Mouse (Mus musculus) embryonic facial prominence, embryonic 10.5 days (tissue): ENCODE results near the gene Phldb1. TPM values are rescaled to one million over a fixed set of nuclear protein-coding genes. Genes with fewer than 3 reads are reported as not detected.

Experiments
- DNase-seq: peaks from one replicate; pipeline ENCODE4 v3.0.0-alpha.2; 2017; ENCODE audit warnings: low spot score
- H3K27ac ChIP-seq: fragments of 300-500 bp; sonication (generic); replicated peaks from 2 replicates; pipeline ENCODE4 v1.5.1; 2016; ENCODE audit warnings: mild to moderate bottlenecking
- H3K27me3 ChIP-seq: fragments of 300-500 bp; sonication (generic); replicated peaks from 2 replicates; pipeline ENCODE4 v1.6.1; 2016; ENCODE audit warnings: low read depth, mild to moderate bottlenecking; ENCODE audit not compliant: poor library complexity, severe bottlenecking
- H3K36me3 ChIP-seq: fragments of 300-500 bp; sonication (generic); replicated peaks from 2 replicates; pipeline ENCODE4 v1.6.1; 2016; ENCODE audit warnings: mild to moderate bottlenecking, moderate library complexity
- H3K4me1 ChIP-seq: fragments of 300-500 bp; sonication (generic); 2 replicates; pipeline ENCODE4 v1.6.1; 2016
- H3K4me3 ChIP-seq: fragments of 300-500 bp; sonication (generic); 2 replicates; pipeline ENCODE4 v1.5.1; 2016; ENCODE audit warnings: mild to moderate bottlenecking, moderate library complexity
- H3K9me3 ChIP-seq: fragments of 300-500 bp; sonication (generic); 2 replicates; pipeline ENCODE4 v1.6.1; 2016; ENCODE audit warnings: mild to moderate bottlenecking
- WGBS: fragments of 180-500 bp; shearing (Covaris S2); methylation state at CpG from one replicate; pipeline ENCODE4 v1.1.7; 2016; 5-methylcytosine and 5-hydroxymethylcytosine counted together
- polyA plus RNA-seq: library from polyadenylated mRNA; unstranded; fragments of >200 nt; fragmentation: Nextera tagmentation; extraction: Ambion mirVana; gene quantifications from 2 replicates; pipeline ENCODE4 v1.2.1, GENCODE M21; 2016

Gene Phldb1
- polyA plus RNA-seq, 1 experiment from 2014 or later = 48.4 TPM

DNA sequence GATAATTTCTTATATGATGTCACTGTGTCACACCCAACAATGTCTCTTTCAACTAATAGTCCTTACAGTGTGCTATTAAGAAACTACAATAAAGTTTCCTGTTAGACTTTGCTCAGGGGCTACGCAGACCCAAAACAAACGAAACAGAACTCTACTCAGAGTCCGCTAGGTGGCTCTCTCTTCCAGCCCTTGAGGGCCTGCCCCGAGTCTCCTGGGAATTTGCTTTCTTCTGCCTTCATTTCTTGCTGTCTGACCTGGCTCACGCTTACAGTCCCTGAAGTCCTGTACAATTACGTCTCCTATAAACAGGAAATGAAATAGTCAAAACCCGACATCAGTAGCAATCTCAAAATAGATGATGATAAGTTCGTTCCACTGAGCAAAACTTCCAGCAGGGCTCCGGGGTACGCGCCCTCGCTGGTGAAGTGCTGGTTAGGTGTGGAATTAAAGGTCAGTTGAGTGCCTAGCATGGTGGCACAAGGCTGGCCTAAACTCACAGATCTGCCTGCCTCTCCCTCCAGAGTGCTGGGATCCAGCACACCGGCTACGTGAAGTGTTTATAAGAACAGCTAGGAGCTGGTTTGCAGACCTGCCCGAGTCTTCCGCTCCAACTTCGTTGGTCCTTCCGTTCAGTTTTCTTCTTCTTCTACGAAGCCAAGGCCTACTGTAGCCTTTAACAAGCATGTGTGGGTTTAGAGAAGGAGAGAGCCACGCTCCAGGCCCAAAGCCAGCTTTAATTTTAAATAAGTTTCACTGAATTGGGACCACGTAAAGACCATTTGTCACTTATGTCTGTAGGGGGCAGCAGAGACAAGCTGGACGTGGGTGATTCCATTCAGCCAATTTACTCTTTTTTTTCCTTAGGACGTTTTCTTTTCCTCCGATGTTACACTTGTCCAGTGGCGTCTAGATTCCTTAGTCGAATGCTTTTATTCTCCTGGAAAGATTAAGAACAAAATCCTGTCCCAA lies 79.6 kb downstream of the Phldb1 start:
- 28% methylated on average over 26 of the region's 26 CpGs for WGBS
- DNase-seq = peak; percentile 66
- no peaks in the 10 kb centered on the region for H3K36me3 ChIP-seq
- H3K27me3 ChIP-seq = no peaks in the 10 kb centered on the region; the same call in 1 of the 2 replicates
- H3K9me3 ChIP-seq = no peaks in the 10 kb centered on the region
- peak overlapping the region; percentile 37 for H3K4me3 ChIP-seq
- H3K27ac ChIP-seq = no peak overlapping the region
- peaks cover 8% of the 10 kb centered on the region for H3K4me1 ChIP-seq

DNA sequence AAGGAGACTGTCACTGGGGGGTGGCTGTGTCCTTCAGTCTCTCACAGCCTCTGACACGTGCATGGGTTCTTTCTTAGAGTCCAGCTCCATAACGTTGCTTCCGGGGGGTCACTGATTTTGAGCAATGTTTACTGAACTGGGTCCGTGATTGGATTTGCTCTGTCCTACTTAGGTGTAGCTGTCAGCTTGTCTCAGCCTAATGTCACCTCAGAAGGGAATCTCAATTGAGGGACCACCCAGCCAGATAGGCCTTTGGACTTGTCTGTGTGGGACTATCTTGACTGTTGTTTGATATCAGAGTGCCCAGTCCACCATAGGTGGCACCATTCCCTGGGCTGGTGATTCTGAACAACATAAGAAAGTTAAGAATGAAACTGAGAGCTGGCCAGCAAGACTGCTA lies 81.1 kb downstream of the Phldb1 start:
- no peaks in the 10 kb centered on the region; the same call in 1 of the 2 replicates for H3K27me3 ChIP-seq
- DNase-seq = no peak
- H3K27ac ChIP-seq = no peak overlapping the region
- H3K36me3 ChIP-seq = no peaks in the 10 kb centered on the region
- peaks cover 8% of the 10 kb centered on the region for H3K4me1 ChIP-seq
- no peaks in the 10 kb centered on the region for H3K9me3 ChIP-seq
- H3K4me3 ChIP-seq = no peak overlapping the region
- 73% methylated on average over 4 of the region's 4 CpGs for WGBS

DNA sequence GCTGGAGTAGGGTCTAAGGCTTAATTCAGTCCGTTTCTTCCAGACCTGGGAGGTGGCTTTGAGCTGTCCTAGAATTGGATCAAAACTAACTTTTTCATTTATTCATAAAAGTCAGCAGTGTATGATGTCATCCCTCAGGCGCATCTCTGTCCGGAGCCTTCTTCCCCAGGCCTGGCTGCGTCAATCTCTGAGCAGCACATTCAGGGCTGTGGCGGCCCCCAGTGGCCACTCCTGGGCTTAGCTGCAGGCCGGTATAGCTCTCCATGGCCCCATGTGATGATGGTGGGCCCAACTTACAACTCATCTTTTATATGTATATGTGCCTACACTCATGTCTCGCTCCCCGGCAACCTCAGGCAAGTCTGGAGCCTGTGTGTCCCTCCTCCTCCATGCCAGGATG lies 83.0 kb downstream of the Phldb1 start:
- Histone ChIP-seq H3K27me3 (no peaks in the 10 kb centered on the region; the same call in 1 of the 2 replicates), H3K4me1 (peaks cover 8% of the 10 kb centered on the region), H3K36me3 (no peaks in the 10 kb centered on the region), H3K4me3 (no peak overlapping the region), H3K27ac (no peak overlapping the region), H3K9me3 (no peaks in the 10 kb centered on the region)
- peak; percentile 75 for DNase-seq
- WGBS = 7% methylated on average over 8 of the region's 8 CpGs

DNA sequence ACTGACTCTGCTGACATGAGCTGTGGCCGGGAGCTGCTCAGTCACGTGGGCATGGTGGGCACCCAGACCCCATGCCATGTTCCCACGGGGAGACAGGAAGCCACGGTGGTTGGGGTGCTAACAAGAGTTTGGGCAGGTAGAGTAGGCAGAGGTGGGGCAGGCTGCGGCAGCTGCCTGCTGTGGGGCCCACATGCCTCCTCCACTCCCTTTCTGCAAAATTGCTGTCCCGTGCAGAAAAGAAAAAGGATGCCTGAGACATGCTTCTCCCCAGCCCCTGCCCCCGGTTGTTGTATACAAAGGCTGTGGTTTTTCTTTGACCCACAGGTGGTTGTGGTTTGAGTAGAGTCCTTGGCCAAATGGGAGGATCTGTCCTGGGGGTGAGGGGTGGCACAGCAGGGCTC lies 86.1 kb downstream of the Phldb1 start:
- H3K4me1 ChIP-seq = no peaks in the 10 kb centered on the region
- H3K27ac ChIP-seq = no peak overlapping the region
- H3K27me3 ChIP-seq = no peaks in the 10 kb centered on the region; the same call in 1 of the 2 replicates
- no peak overlapping the region for H3K4me3 ChIP-seq
- 85% methylated on average over 7 of the region's 7 CpGs for WGBS
- DNase-seq = no peak
- no peaks in the 10 kb centered on the region for H3K36me3 ChIP-seq
- no peaks in the 10 kb centered on the region for H3K9me3 ChIP-seq

DNA sequence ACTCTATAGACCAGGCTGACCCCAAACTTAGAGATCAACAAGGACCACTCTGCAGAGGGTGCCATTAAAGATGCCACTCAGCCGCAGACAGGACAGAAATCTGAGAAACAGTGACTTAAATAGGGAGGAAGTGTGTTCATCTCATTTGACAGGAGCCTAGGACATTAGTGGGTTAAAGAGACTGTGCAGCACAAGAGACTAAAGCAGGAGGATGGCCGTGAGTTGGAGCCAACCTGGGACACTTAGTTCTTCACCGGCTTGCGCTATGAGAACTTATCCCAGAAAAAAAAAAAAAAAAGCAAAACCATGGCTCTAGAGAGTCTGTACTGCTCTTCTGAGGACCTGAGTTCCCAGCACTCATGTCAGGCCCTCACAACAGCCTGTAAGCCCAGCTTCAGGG lies 87.3 kb downstream of the Phldb1 start:
- Histone ChIP-seq H3K9me3 (no peaks in the 10 kb centered on the region), H3K4me3 (no peak overlapping the region), H3K27ac (no peak overlapping the region), H3K4me1 (no peaks in the 10 kb centered on the region), H3K27me3 (no peaks in the 10 kb centered on the region), H3K36me3 (no peaks in the 10 kb centered on the region)
- 90% methylated on average over 4 of the region's 4 CpGs for WGBS
- DNase-seq = no peak

DNA sequence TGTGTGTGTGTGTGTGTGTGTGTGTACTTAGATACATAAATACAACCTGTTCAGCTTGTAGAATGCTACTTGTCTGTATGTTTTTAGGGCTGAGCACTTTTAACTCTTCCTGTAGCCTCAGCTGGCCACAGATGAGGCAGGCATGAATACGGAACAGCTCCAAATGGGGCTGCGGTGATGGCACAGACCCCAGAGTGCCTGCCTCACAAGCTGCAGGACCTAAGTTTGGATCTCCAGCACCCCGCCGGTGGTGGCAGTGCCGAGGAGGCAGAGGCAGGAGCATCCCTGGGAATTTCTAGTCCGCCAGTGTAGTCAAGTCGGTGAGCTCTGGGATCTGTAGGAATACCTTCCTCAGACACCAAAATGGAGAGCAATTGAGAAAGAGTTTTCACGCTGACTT lies 88.0 kb downstream of the Phldb1 start:
- 94% methylated on average over 8 of the region's 8 CpGs for WGBS
- H3K9me3 ChIP-seq = peaks cover 4% of the 10 kb centered on the region; the same call in 1 of the 2 replicates

DNA sequence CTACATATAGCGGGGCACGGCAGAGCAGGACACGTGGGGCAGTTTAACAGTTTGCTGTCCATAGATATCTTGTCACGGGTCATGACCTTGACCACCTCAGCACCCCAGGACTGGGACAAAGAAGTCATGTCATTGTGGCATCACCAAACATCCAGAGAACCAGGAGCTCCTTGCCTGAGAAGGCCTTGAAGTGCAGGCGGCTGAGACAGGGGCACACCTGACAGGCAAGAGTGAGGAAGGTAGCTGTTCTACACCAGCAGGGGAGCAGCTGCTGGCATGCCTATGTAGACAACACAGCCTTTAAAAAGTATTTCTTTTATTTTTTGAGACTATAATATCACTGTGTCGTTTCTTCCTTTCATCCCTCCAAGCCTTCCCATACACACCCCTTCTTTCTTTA lies 88.6 kb downstream of the Phldb1 start:
- Histone ChIP-seq H3K9me3 (peaks cover 4% of the 10 kb centered on the region; the same call in 1 of the 2 replicates), H3K4me1 (no peaks in the 10 kb centered on the region), H3K4me3 (no peak overlapping the region), H3K27me3 (no peaks in the 10 kb centered on the region), H3K36me3 (0 out of 2 replicates have a peak, but pooled peaks cover 6% of the 10 kb centered on the region), H3K27ac (no peak overlapping the region)
- WGBS = 89% methylated on average over 6 of the region's 6 CpGs
- no peak for DNase-seq

More for the DNA sequence above, 88.0 kb downstream of the Phldb1 start:
- no peak overlapping the region for H3K4me3 ChIP-seq
- H3K36me3 ChIP-seq = 0 out of 2 replicates have a peak, but pooled peaks cover 4% of the 10 kb centered on the region
- H3K27me3 ChIP-seq = no peaks in the 10 kb centered on the region
- no peaks in the 10 kb centered on the region for H3K4me1 ChIP-seq
- H3K27ac ChIP-seq = no peak overlapping the region
- no peak for DNase-seq

DNA sequence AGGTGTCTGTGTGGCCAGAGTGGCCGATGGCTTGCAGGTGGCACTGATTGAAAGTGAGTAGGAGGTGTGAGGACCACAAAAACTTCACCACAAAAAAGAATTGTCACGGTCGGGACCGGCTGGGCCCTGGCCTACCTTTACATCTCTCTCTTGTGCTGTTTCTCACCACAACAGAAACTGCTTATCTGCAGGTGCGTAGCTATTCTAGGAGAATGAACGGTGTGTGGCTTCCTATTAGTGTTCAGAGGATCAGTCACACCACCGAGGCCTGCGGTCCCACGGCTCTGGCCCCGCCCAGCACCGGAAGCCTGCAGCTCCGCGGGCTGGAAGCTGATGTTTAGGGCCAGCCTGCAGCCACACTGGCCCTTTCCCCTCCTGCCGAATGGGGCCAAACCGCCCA lies 89.1 kb downstream of the Phldb1 start:
- Histone ChIP-seq H3K9me3 (peaks cover 4% of the 10 kb centered on the region; the same call in 1 of the 2 replicates), H3K4me1 (no peaks in the 10 kb centered on the region), H3K27me3 (no peaks in the 10 kb centered on the region), H3K4me3 (no peak overlapping the region), H3K36me3 (peaks cover 8% of the 10 kb centered on the region; the same call in 1 of the 2 replicates), H3K27ac (no peak overlapping the region)
- WGBS = 68% methylated on average over 15 of the region's 15 CpGs
- no peak for DNase-seq

DNA sequence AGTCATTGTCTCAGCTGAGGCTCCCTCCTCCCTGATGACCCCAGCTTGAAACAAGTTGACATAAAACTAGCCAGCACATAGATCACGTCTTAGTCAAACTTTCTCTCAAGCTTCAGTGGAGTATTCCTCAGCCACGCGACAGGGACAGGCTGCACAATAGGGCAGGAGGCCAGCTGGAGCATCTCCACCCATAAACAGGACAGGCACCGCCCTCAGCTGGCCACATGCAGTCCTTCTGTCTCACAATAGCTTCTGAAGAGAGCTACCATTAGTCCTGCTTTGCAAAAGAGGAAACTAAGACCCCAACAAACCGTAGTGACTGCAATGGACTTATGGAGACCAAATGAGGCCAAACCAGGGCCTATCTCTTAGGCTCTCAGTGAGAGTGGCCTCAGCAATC lies 89.5 kb downstream of the Phldb1 start:
- 86% methylated on average over 5 of the region's 5 CpGs for WGBS
- no peaks in the 10 kb centered on the region for H3K4me1 ChIP-seq
- peaks cover 4% of the 10 kb centered on the region; the same call in 1 of the 2 replicates for H3K9me3 ChIP-seq
- H3K27me3 ChIP-seq = no peaks in the 10 kb centered on the region
- peaks cover 13% of the 10 kb centered on the region for H3K36me3 ChIP-seq
- DNase-seq = no peak
- H3K4me3 ChIP-seq = no peak overlapping the region
- H3K27ac ChIP-seq = no peak overlapping the region

DNA sequence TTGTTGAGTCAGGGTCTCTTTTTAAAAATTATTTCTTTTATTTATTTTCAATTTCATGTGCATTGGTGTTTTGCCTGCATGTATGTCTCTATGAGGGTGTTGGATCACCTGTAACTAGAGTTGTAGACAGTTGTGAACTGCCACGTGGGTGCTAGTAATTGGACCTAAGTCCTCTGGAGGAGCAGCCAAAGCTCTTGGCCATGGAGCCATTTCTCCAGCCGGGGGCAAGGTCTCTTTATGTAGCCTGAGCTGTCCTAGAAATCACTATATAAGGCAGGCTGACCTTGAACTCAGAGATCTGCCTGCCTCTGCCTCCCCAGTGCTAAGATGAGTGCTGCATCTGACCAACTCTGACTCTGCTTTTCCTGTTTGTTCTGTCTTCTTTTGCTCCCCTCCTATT lies 90.8 kb downstream of the Phldb1 start:
- H3K9me3 ChIP-seq = peaks cover 4% of the 10 kb centered on the region; the same call in 1 of the 2 replicates
- no peak for DNase-seq
- no peaks in the 10 kb centered on the region for H3K4me1 ChIP-seq
- H3K27ac ChIP-seq = no peak overlapping the region
- H3K4me3 ChIP-seq = no peak overlapping the region
- peaks cover 26% of the 10 kb centered on the region for H3K36me3 ChIP-seq
- 91% methylated on average over 2 of the region's 2 CpGs for WGBS
- H3K27me3 ChIP-seq = no peaks in the 10 kb centered on the region

DNA sequence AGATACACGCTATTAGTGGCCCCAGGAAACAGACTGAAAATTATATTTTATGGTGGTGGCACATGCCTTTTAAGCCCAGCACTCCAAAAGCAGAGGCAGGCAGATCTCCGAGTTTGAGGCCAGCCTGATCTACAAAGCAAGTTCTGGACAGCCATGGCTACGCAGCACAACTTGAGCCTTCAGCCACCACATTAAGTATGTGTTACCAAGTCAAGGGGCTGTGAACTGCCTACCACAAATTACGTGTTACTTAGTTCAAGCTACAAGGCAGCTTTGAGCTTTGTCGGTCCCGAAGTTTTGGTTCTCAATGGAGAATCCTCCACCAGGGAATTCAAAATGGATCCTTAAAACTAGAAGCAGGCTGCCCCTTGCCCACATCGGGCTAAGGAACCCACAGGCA lies 91.9 kb downstream of the Phldb1 start:
- no peaks in the 10 kb centered on the region for H3K27me3 ChIP-seq
- no peaks in the 10 kb centered on the region for H3K4me1 ChIP-seq
- DNase-seq = no peak
- H3K9me3 ChIP-seq = peaks cover 4% of the 10 kb centered on the region; the same call in 1 of the 2 replicates
- H3K4me3 ChIP-seq = no peak overlapping the region
- peaks cover 36% of the 10 kb centered on the region for H3K36me3 ChIP-seq
- WGBS = 96% methylated on average over 7 of the region's 7 CpGs
- no peak overlapping the region for H3K27ac ChIP-seq

DNA sequence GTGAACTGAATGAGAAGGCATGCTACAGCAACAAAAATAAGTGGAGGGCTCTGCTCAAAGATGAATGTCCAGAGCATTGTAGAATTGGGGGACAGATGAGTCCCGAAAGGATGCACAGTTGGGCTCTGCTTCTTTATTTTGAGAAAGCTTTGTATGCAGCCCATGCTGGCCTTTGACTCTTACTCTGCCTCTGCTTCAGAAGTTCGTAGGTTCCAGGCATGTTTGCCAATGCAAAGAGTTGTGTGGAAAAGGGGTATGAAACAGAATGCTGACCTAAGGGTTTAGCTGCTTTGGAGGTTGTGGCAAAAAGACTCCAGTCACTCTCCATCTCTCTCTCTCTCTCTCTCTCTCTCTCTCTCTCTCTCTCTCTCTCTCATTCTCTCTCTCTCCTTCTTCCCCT lies 93.4 kb downstream of the Phldb1 start:
- DNase-seq = no peak
- no peak overlapping the region for H3K27ac ChIP-seq
- 94% methylated on average over 2 of the region's 2 CpGs for WGBS
- peaks cover 4% of the 10 kb centered on the region; the same call in 1 of the 2 replicates for H3K9me3 ChIP-seq
- no peaks in the 10 kb centered on the region for H3K4me1 ChIP-seq
- no peaks in the 10 kb centered on the region for H3K27me3 ChIP-seq
- peaks cover 50% of the 10 kb centered on the region for H3K36me3 ChIP-seq
- H3K4me3 ChIP-seq = no peak overlapping the region
